In genomic region chr1:172355336-172355735, GRCm38 (mm10) we compare ENCODE assay signal across 15 mouse cellular contexts. TPM values are rescaled to one million over a fixed set of nuclear protein-coding genes. Genes with fewer than 3 reads are reported as not detected.
DNase-seq lines count a peak whose midpoint lies in the region; ATAC-seq and TF ChIP-seq lines count a peak whose summit lies in the region.
"Had no signal": no experiment of that assay in that cellular context is flagged by ENCODE, and none has a peak within 500 bp of the region (broad histone marks: within the 10 kb centered on the region; RNA-seq: fewer than 3 reads in every experiment).

No protein-coding gene starts in this region.

- H3K9me3 ChIP-seq in forebrain, postnatal 0 days (ENCODE audit: low read length): no peaks in the 10 kb centered on the region
- H3K9me3 ChIP-seq in midbrain, embryonic 11.5 days (ENCODE audit: control insufficient read depth, low read length): no peaks in the 10 kb centered on the region
- H3K9me3 ChIP-seq: G1E; heart, embryonic 12.5 days had no signal

- no peaks in the 10 kb centered on the region for H3K36me3 ChIP-seq in forebrain, postnatal 0 days (ENCODE audit: insufficient read depth)
- H3K36me3 ChIP-seq in midbrain, embryonic 11.5 days (ENCODE audit: control insufficient read depth, insufficient read depth, low read length): no peaks in the 10 kb centered on the region
- H3K36me3 ChIP-seq: G1E; heart, embryonic 12.5 days had no signal

- peak; percentile 28; the same call in 1 of the 2 replicates for ATAC-seq in forebrain, postnatal 0 days
- ATAC-seq in midbrain, embryonic 11.5 days (ENCODE audit: low FRiP score): peak; percentile 51

- peak overlapping the region; percentile 46 for H3K27ac ChIP-seq in layer of hippocampus, adult 2 months
- H3K27ac ChIP-seq in forebrain, postnatal 0 days (ENCODE audit: low read depth, low read length): no peak overlapping the region
- no peak overlapping the region for H3K27ac ChIP-seq in midbrain, embryonic 11.5 days (ENCODE audit: low read depth, low read length)

- no peak overlapping the region for H3K4me2 ChIP-seq in forebrain, postnatal 0 days (ENCODE audit: low read depth)
- H3K4me2 ChIP-seq in midbrain, embryonic 11.5 days: no peak overlapping the region
- H3K4me2 ChIP-seq: heart, embryonic 12.5 days had no signal

- no peaks in the 10 kb centered on the region for H3K27me3 ChIP-seq in forebrain, postnatal 0 days (ENCODE audit: insufficient read depth, low read length)
- H3K27me3 ChIP-seq in midbrain, embryonic 11.5 days (ENCODE audit: control insufficient read depth, insufficient read depth, low read length): no peaks in the 10 kb centered on the region

- TF ChIP-seq CTCF in layer of hippocampus, adult 2 months (conservative IDR thresholded peaks at IDR 0.05): no peak
- no peak for TF ChIP-seq CTCF in forebrain, postnatal 0 days (IDR thresholded peaks at IDR 0.05; ENCODE audit: low read depth)

- no peak for DNase-seq in layer of hippocampus, adult 2 months (ENCODE audit: low spot score in 2 of 2)
- no peak for DNase-seq in layer of hippocampus, adult 8-10 months (ENCODE audit: low spot score in 2 of 2)
- DNase-seq in forebrain, postnatal 0 days: no peak
- peak; percentile 84 for DNase-seq in midbrain, embryonic 11.5 days (ENCODE audit: low spot score, missing footprints)
- peak; percentile 28 for DNase-seq in retina, embryonic 14.5 days (ENCODE audit: low spot score)
- no peak for DNase-seq in layer of hippocampus, postnatal 10 days (ENCODE audit: low spot score in 2 of 2)
- DNase-seq in thymus, postnatal 36 days: no peak
- no peak for DNase-seq in cerebellum, adult 9-10 months
- DNase-seq: adrenal gland, postnatal 14 days; cerebellum, postnatal 14 days; gastrocnemius, postnatal 25 days had no signal

- H3K9ac ChIP-seq in forebrain, postnatal 0 days: no peak overlapping the region
- no peak overlapping the region for H3K9ac ChIP-seq in midbrain, embryonic 11.5 days (ENCODE audit: low read length)
- H3K9ac ChIP-seq: heart, embryonic 12.5 days had no signal

- no peak overlapping the region for H3K4me3 ChIP-seq in layer of hippocampus, adult 2 months
- H3K4me3 ChIP-seq in forebrain, postnatal 0 days (ENCODE audit: low read depth, low read length): no peak overlapping the region
- no peak overlapping the region for H3K4me3 ChIP-seq in midbrain, embryonic 11.5 days (ENCODE audit: low read depth, low read length)
- H3K4me3 ChIP-seq: heart, embryonic 12.5 days had no signal

- H3K4me1 ChIP-seq in forebrain, postnatal 0 days (ENCODE audit: insufficient read depth): no peaks in the 10 kb centered on the region
- H3K4me1 ChIP-seq in midbrain, embryonic 11.5 days (ENCODE audit: control insufficient read depth, insufficient read depth, low read length): peaks cover 35% of the 10 kb centered on the region

- WGBS in forebrain, postnatal 0 days: 7% methylated on average over 3 of the region's 3 CpGs
- 14% methylated on average over 3 of the region's 3 CpGs for WGBS in midbrain, embryonic 11.5 days

RNA-seq across cellular contexts. Expression of gene Kcnj10, which starts 14.3 kb away (rescaled TPM):
- 10 to 100 TPM; 83.2 to 91.6 TPM for total RNA-seq in layer of hippocampus, adult 2 months (2021)
- 100 to 1,000 TPM in 2 of 4 experiments, 10 to 100 TPM in 2; 92.2 to 116 (median 100.0) TPM for total RNA-seq in layer of hippocampus, adult 8-10 months (2022)
- total RNA-seq in forebrain, postnatal 0 days (2014; rRNA removed): 3.2 and 4.1 TPM in 2 replicates
- polyA plus RNA-seq in forebrain, postnatal 0 days (2015; fragmentation: Nextera tagmentation; extraction: Ambion mirVana): 1.4 and 2.9 TPM in 2 replicates
- 0.75 TPM in 2 replicates for polyA plus RNA-seq in midbrain, embryonic 11.5 days (2014; fragmentation: Nextera tagmentation; extraction: Ambion mirVana)
- total RNA-seq in layer of hippocampus, postnatal 10 days (2021): 10 to 100 TPM; 70.7 to 73.5 TPM
- polyA plus RNA-seq: G1E; heart, embryonic 12.5 days had no signal

RNA-seq across cellular contexts. Expression of gene Pigm, which starts 21.0 kb away (rescaled TPM):
- 1 to 10 TPM; 8.3 to 9.2 TPM for total RNA-seq in layer of hippocampus, adult 2 months (2021)
- total RNA-seq in layer of hippocampus, adult 8-10 months (2022): 1 to 10 TPM; 8.3 to 9.0 (median 8.7) TPM
- 10.4 and 14.5 TPM in 2 replicates for total RNA-seq in forebrain, postnatal 0 days (2014; rRNA removed)
- 1.9 and 2.3 TPM in 2 replicates for polyA plus RNA-seq in forebrain, postnatal 0 days (2015; fragmentation: Nextera tagmentation; extraction: Ambion mirVana)
- polyA plus RNA-seq in midbrain, embryonic 11.5 days (2014; fragmentation: Nextera tagmentation; extraction: Ambion mirVana): 11.0 and 12.2 TPM in 2 replicates
- 10 to 100 TPM; 10.2 to 10.8 TPM for total RNA-seq in layer of hippocampus, postnatal 10 days (2021)

RNA-seq across cellular contexts. Expression of gene Kcnj9, which starts 26.2 kb away (rescaled TPM):
- total RNA-seq in layer of hippocampus, adult 2 months (2021): 10 to 100 TPM; 67.2 to 69.2 TPM
- 10 to 100 TPM; 66.5 to 88.7 (median 77.5) TPM for total RNA-seq in layer of hippocampus, adult 8-10 months (2022)
- 7.5 and 8.6 TPM in 2 replicates for total RNA-seq in forebrain, postnatal 0 days (2014; rRNA removed)
- 2.9 and 4.8 TPM in 2 replicates for polyA plus RNA-seq in forebrain, postnatal 0 days (2015; fragmentation: Nextera tagmentation; extraction: Ambion mirVana)
- polyA plus RNA-seq in midbrain, embryonic 11.5 days (2014; fragmentation: Nextera tagmentation; extraction: Ambion mirVana): 0.37 and 0.43 TPM in 2 replicates
- total RNA-seq in layer of hippocampus, postnatal 10 days (2021): 10 to 100 TPM; 38.4 to 46.7 TPM
- total RNA-seq: G1E; gastrocnemius, postnatal 25 days; megakaryocyte, adult 5-6 weeks had no signal
- polyA plus RNA-seq: G1E; heart, embryonic 12.5 days; lung, embryonic 16.5 days had no signal

RNA-seq across cellular contexts. Expression of gene Atp1a2, which starts 57.5 kb away (rescaled TPM):
- total RNA-seq in layer of hippocampus, adult 2 months (2021): 100 to 1,000 TPM; 585 to 600 TPM
- 100 to 1,000 TPM; 613 to 678 (median 645) TPM for total RNA-seq in layer of hippocampus, adult 8-10 months (2022)
- 213 and 294 TPM in 2 replicates for total RNA-seq in forebrain, postnatal 0 days (2014; rRNA removed)
- 54.4 and 75.2 TPM in 2 replicates for polyA plus RNA-seq in forebrain, postnatal 0 days (2015; fragmentation: Nextera tagmentation; extraction: Ambion mirVana)
- 1.4 and 1.9 TPM in 2 replicates for polyA plus RNA-seq in midbrain, embryonic 11.5 days (2014; fragmentation: Nextera tagmentation; extraction: Ambion mirVana)
- total RNA-seq in layer of hippocampus, postnatal 10 days (2021): 100 to 1,000 TPM; 472 TPM
- total RNA-seq: megakaryocyte, adult 5-6 weeks had no signal
- polyA plus RNA-seq: G1E had no signal

Comparison
In these comparisons a context has a peak if more than half of its experiments do, and no peak if none do; other contexts are left out.
1. DNase-seq: peak in midbrain, embryonic 11.5 days (single experiment) and retina, embryonic 14.5 days (single experiment); none in layer of hippocampus, adult 2 months (0 of 2), layer of hippocampus, adult 8-10 months (0 of 2), forebrain, postnatal 0 days (single experiment), layer of hippocampus, postnatal 10 days (0 of 2), thymus, postnatal 36 days (0 of 2) and cerebellum, adult 9-10 months (single experiment).
2. RNA of gene Kcnj10, which starts 14.3 kb away (total RNA-seq): 92.2 to 116 TPM in layer of hippocampus, adult 8-10 months, 83.2 to 91.6 TPM in layer of hippocampus, adult 2 months and 70.7 to 73.5 TPM in layer of hippocampus, postnatal 10 days; 3.2 to 4.1 TPM in forebrain, postnatal 0 days; every median in the first group is over 10 times any median in the second.